Mouse (Mus musculus) forebrain, embryonic 16.5 days (tissue): ENCODE results near the gene Sh3gl3. TPM values are rescaled to one million over a fixed set of nuclear protein-coding genes. Genes with fewer than 3 reads are reported as not detected.

Source experiments
- ATAC-seq: fragments of 200-750 bp; cut with Nextera tagmentation; 2 replicates; pipeline ENCODE4 v1.8.0; 2017; ENCODE audit warnings: mild to moderate bottlenecking, moderate library complexity
- H3K27ac ChIP-seq: fragments of 300-500 bp; sonication (generic); 2 replicates; pipeline ENCODE4 v1.5.1; 2014; ENCODE audit warnings: low read length, control low read depth
- H3K27me3 ChIP-seq: fragments of 300-500 bp; sonication (generic); replicated peaks from 2 replicates; pipeline ENCODE4 v1.6.1; 2014; ENCODE audit warnings: low read length; ENCODE audit not compliant: control insufficient read depth, insufficient read depth
- H3K36me3 ChIP-seq: fragments of 300-500 bp; sonication (generic); 2 replicates; pipeline ENCODE4 v1.6.1; 2014; ENCODE audit not compliant: control insufficient read depth, insufficient read depth
- H3K4me1 ChIP-seq: fragments of 300-500 bp; sonication (generic); replicated peaks from 2 replicates; pipeline ENCODE4 v1.6.1; 2014; ENCODE audit warnings: low read length; ENCODE audit not compliant: control insufficient read depth, insufficient read depth
- H3K4me2 ChIP-seq: fragments of 300-500 bp; sonication (generic); 2 replicates; pipeline ENCODE4 v1.6.1; 2014; ENCODE audit warnings: mild to moderate bottlenecking, low read length, control low read depth
- H3K4me3 ChIP-seq: fragments of 300-500 bp; sonication (generic); replicated peaks from 2 replicates; pipeline ENCODE4 v1.5.1; 2014; ENCODE audit warnings: mild to moderate bottlenecking, low read length, control low read depth
- H3K9ac ChIP-seq: fragments of 300-500 bp; sonication (generic); replicated peaks from 2 replicates; pipeline ENCODE4 v1.6.1; 2014; ENCODE audit warnings: low read depth, low read length, control low read depth
- H3K9me3 ChIP-seq: fragments of 300-500 bp; sonication (generic); 2 replicates; pipeline ENCODE4 v1.6.1; 2016; ENCODE audit warnings: low read length; ENCODE audit not compliant: control insufficient read depth
- WGBS: fragments of 180-500 bp; shearing (Covaris S2); extraction: QIAGEN DNeasy Blood & Tissue Kit; methylation state at CpG from one replicate; pipeline ENCODE4 v1.1.7; 2014; 5-methylcytosine and 5-hydroxymethylcytosine counted together
- polyA plus RNA-seq: library from polyadenylated mRNA; unstranded; fragments of >200 nt; fragmentation: Nextera tagmentation; extraction: Ambion mirVana; gene quantifications from 2 replicates; pipeline ENCODE4 v1.2.1, GENCODE M21; 2015

Sh3gl3 gene
- polyA plus RNA-seq, 1 experiment from 2014 or later: 63.4 TPM

- WGBS: 73% methylated on average over 7 of the region's 7 CpGs
These were observed 59.6 kb downstream of the Sh3gl3 start for GRCm38 (mm10) chr7:82233201-82233600.

GRCm38 (mm10) chr7:82234010-82234897, 60.6 kb downstream of the Sh3gl3 start:
- WGBS: 47% methylated on average over 11 of the region's 11 CpGs
- H3K4me3 ChIP-seq: no peak overlapping the region
- H3K4me1 ChIP-seq: 0 out of 2 replicates have a peak, but pooled peaks cover 4% of the 10 kb centered on the region
- H3K4me2 ChIP-seq: no peak overlapping the region
- H3K27me3 ChIP-seq: no peaks in the 10 kb centered on the region
- ATAC-seq: no peak
- no peaks in the 10 kb centered on the region for H3K9me3 ChIP-seq
- no peak overlapping the region for H3K9ac ChIP-seq
- no peak overlapping the region for H3K27ac ChIP-seq
- H3K36me3 ChIP-seq: no peaks in the 10 kb centered on the region

More at GRCm38 (mm10) chr7:82233201-82233600, 59.6 kb downstream of the Sh3gl3 start:
- Histone ChIP-seq H3K27ac (no peak overlapping the region), H3K9me3 (no peaks in the 10 kb centered on the region), H3K36me3 (no peaks in the 10 kb centered on the region), H3K4me3 (no peak overlapping the region), H3K4me1 (0 out of 2 replicates have a peak, but pooled peaks cover 4% of the 10 kb centered on the region), H3K27me3 (no peaks in the 10 kb centered on the region), H3K9ac (no peak overlapping the region), H3K4me2 (no peak overlapping the region)
- ATAC-seq: no peak

- no peak overlapping the region for H3K4me3 ChIP-seq
- H3K9ac ChIP-seq: no peak overlapping the region
These were observed 61.3 kb downstream of the Sh3gl3 start for GRCm38 (mm10) chr7:82234898-82235290.

GRCm38 (mm10) chr7:82235486-82235885, 61.8 kb downstream of the Sh3gl3 start:
- H3K9ac ChIP-seq: no peak overlapping the region
- no peak overlapping the region for H3K4me3 ChIP-seq
- no peak for ATAC-seq
- 0 out of 2 replicates have a peak, but pooled peaks cover 4% of the 10 kb centered on the region for H3K4me1 ChIP-seq
- H3K9me3 ChIP-seq: no peaks in the 10 kb centered on the region
- H3K27ac ChIP-seq: no peak overlapping the region
- 77% methylated on average over 9 of the region's 9 CpGs for WGBS
- H3K4me2 ChIP-seq: no peak overlapping the region
- no peaks in the 10 kb centered on the region for H3K36me3 ChIP-seq
- no peaks in the 10 kb centered on the region for H3K27me3 ChIP-seq

More at GRCm38 (mm10) chr7:82234898-82235290, 61.3 kb downstream of the Sh3gl3 start:
- no peak for ATAC-seq
- 24% methylated on average over 3 of the region's 4 CpGs for WGBS
- Histone ChIP-seq H3K27ac (no peak overlapping the region), H3K36me3 (no peaks in the 10 kb centered on the region), H3K27me3 (no peaks in the 10 kb centered on the region), H3K9me3 (no peaks in the 10 kb centered on the region), H3K4me1 (0 out of 2 replicates have a peak, but pooled peaks cover 4% of the 10 kb centered on the region), H3K4me2 (no peak overlapping the region)

GRCm38 (mm10) chr7:82236152-82236898, 62.7 kb downstream of the Sh3gl3 start:
- H3K4me2 ChIP-seq: no peak overlapping the region
- H3K4me1 ChIP-seq: 0 out of 2 replicates have a peak, but pooled peaks cover 4% of the 10 kb centered on the region
- 78% methylated on average over 11 of the region's 11 CpGs for WGBS
- no peak overlapping the region for H3K9ac ChIP-seq
- ATAC-seq: no peak
- H3K9me3 ChIP-seq: no peaks in the 10 kb centered on the region
- no peak overlapping the region for H3K27ac ChIP-seq
- H3K4me3 ChIP-seq: no peak overlapping the region
- H3K36me3 ChIP-seq: no peaks in the 10 kb centered on the region
- H3K27me3 ChIP-seq: no peaks in the 10 kb centered on the region

GRCm38 (mm10) chr7:82236899-82237162, 63.2 kb downstream of the Sh3gl3 start:
- no peak for ATAC-seq
- H3K27ac ChIP-seq: no peak overlapping the region
- WGBS: 80% methylated on average over 4 of the region's 4 CpGs

GRCm38 (mm10) chr7:82240424-82241240, 67.0 kb downstream of the Sh3gl3 start:
- no peaks in the 10 kb centered on the region for H3K36me3 ChIP-seq
- no peaks in the 10 kb centered on the region for H3K4me1 ChIP-seq
- no peaks in the 10 kb centered on the region for H3K9me3 ChIP-seq
- no peaks in the 10 kb centered on the region for H3K27me3 ChIP-seq
- no peak overlapping the region for H3K27ac ChIP-seq
- no peak overlapping the region for H3K9ac ChIP-seq
- no peak for ATAC-seq
- WGBS: 78% methylated on average over 8 of the region's 8 CpGs
- no peak overlapping the region for H3K4me3 ChIP-seq
- H3K4me2 ChIP-seq: no peak overlapping the region

More at GRCm38 (mm10) chr7:82236899-82237162, 63.2 kb downstream of the Sh3gl3 start:
- no peak overlapping the region for H3K4me2 ChIP-seq
- H3K9ac ChIP-seq: no peak overlapping the region
- H3K36me3 ChIP-seq: no peaks in the 10 kb centered on the region
- H3K9me3 ChIP-seq: no peaks in the 10 kb centered on the region
- H3K4me1 ChIP-seq: 0 out of 2 replicates have a peak, but pooled peaks cover 4% of the 10 kb centered on the region
- H3K4me3 ChIP-seq: no peak overlapping the region
- H3K27me3 ChIP-seq: no peaks in the 10 kb centered on the region

- Histone ChIP-seq H3K4me1 (0 out of 2 replicates have a peak, but pooled peaks cover 5% of the 10 kb centered on the region), H3K9me3 (no peaks in the 10 kb centered on the region), H3K27ac (no peak overlapping the region), H3K9ac (no peak overlapping the region), H3K27me3 (no peaks in the 10 kb centered on the region), H3K4me2 (no peak overlapping the region), H3K4me3 (no peak overlapping the region), H3K36me3 (no peaks in the 10 kb centered on the region)
- ATAC-seq: no peak
- 82% methylated on average over 3 of the region's 3 CpGs for WGBS
These were observed 71.1 kb downstream of the Sh3gl3 start for GRCm38 (mm10) chr7:82244701-82245100.
